ENCODE assay signal across 25 mouse cellular contexts in genomic region chr15:12706902-12707301, GRCm38 (mm10). TPM values are rescaled to one million over a fixed set of nuclear protein-coding genes. Genes with fewer than 3 reads are reported as not detected.
A peak's percentile ranks its signal among the peaks of the same experiment; 100 is the strongest.
DNase-seq lines count a peak whose midpoint lies in the region; ATAC-seq lines count a peak whose summit lies in the region.
"Had no signal": no experiment of that assay in that cellular context is flagged by ENCODE, and none has a peak within 500 bp of the region (broad histone marks: within the 10 kb centered on the region; RNA-seq: fewer than 3 reads in every experiment).

No protein-coding gene starts in this region.

- H3K36me3 ChIP-seq in hindbrain, embryonic 13.5 days: no peaks in the 10 kb centered on the region
- H3K36me3 ChIP-seq: embryonic facial prominence, embryonic 15.5 days; forebrain, embryonic 12.5 days; G1E had no signal

- no peaks in the 10 kb centered on the region for H3K9me3 ChIP-seq in hindbrain, embryonic 13.5 days
- H3K9me3 ChIP-seq: embryonic facial prominence, embryonic 15.5 days; forebrain, embryonic 12.5 days; G1E had no signal

- H3K27me3 ChIP-seq in hindbrain, embryonic 13.5 days: no peaks in the 10 kb centered on the region
- H3K27me3 ChIP-seq: CH12.LX; embryonic facial prominence, embryonic 13.5 days; embryonic facial prominence, embryonic 15.5 days; forebrain, embryonic 12.5 days had no signal

- 86% methylated on average over 3 of the region's 3 CpGs for WGBS in hindbrain, embryonic 13.5 days

- peak; percentile 61 for DNase-seq in 416B (ENCODE audit: low read depth)
- peak; percentile 23 for DNase-seq in MEL-GATA-1-ER (ENCODE audit: extremely low read depth, low read depth)
- DNase-seq in cerebellum, postnatal 25 days: no peak
- DNase-seq: adrenal gland, adult 2 months; adrenal gland, postnatal 10 days; adrenal gland, postnatal 25 days; B cell, adult 2 months; cerebellum, adult 11 months; cerebellum, adult 18-20 months; cerebellum, adult 8-10 months; cerebellum, adult 9-11 months; cerebellum, postnatal 14 days; embryo, embryonic 11 days had no signal

- H3K4me2 ChIP-seq in hindbrain, embryonic 13.5 days: no peak overlapping the region
- H3K4me2 ChIP-seq: embryonic facial prominence, embryonic 13.5 days; embryonic facial prominence, embryonic 15.5 days; forebrain, embryonic 12.5 days had no signal

- no peak overlapping the region for H3K27ac ChIP-seq in hindbrain, embryonic 13.5 days
- H3K27ac ChIP-seq: embryonic facial prominence, embryonic 13.5 days; embryonic facial prominence, embryonic 15.5 days; forebrain, embryonic 10.5 days; forebrain, embryonic 12.5 days had no signal

- H3K4me1 ChIP-seq in hindbrain, embryonic 13.5 days (replicated peaks): 0 out of 2 replicates have a peak, but pooled peaks cover 2% of the 10 kb centered on the region

- no peak overlapping the region for H3K4me3 ChIP-seq in hindbrain, embryonic 13.5 days
- H3K4me3 ChIP-seq: embryonic facial prominence, embryonic 13.5 days; embryonic facial prominence, embryonic 15.5 days; erythroblast, embryonic 14.5 days; forebrain, embryonic 10.5 days; forebrain, embryonic 12.5 days had no signal

- no peak overlapping the region for H3K9ac ChIP-seq in hindbrain, embryonic 13.5 days
- H3K9ac ChIP-seq: embryonic facial prominence, embryonic 13.5 days; embryonic facial prominence, embryonic 15.5 days; forebrain, embryonic 12.5 days had no signal

- ATAC-seq in megakaryocyte progenitor cell, adult 5-6 weeks (replicated peaks; ENCODE audit: poor library complexity): peak; percentile 57
- ATAC-seq in hindbrain, embryonic 13.5 days (ENCODE audit: low FRiP score): no peak
- ATAC-seq: CD4-positive, CD25-positive, alpha-beta regulatory T cell, adult 4 months; forebrain, embryonic 14.5 days; forebrain, embryonic 16.5 days had no signal

RNA-seq across cellular contexts. Expression of gene Pdzd2, which starts 32.8 kb away (rescaled TPM):
- total RNA-seq in megakaryocyte progenitor cell, adult 5-6 weeks (2015): 0.22 and 0.27 TPM in 2 replicates
- total RNA-seq in megakaryocyte progenitor cell, adult 5-6 weeks (2017): 0.10 TPM in 1 of 2 replicates, not detected in the other
- 9.3 and 12.3 TPM in 2 replicates for polyA plus RNA-seq in hindbrain, embryonic 13.5 days (2015; fragmentation: Nextera tagmentation; extraction: Ambion mirVana)

Comparison
In these comparisons a context has a peak if more than half of its experiments do, and no peak if none do; other contexts are left out.
1. DNase-seq: peak in 416B (single experiment) and MEL-GATA-1-ER (single experiment); none in cerebellum, postnatal 25 days (0 of 2).